ENCODE assay signal across 7 mouse cellular contexts in the genomic region with DNA sequence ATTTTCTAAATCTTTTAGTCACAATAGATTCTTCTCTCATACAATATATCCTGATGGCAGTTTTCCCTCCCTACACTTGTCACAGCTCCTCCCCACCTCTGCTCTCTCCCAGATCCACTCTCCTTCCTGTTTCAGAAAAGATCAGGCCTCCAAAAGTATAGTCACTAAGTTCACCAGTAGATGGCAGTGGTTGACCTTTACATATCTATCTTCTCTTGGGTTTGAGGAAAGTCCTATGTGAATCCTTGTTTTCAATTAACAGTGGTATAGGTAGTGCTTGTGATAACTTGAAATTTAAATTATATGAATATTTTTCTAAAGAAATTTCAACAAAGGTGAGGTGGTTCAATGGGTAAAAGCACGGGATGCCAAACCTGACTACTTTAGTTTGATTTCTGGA. TPM values are rescaled to one million over a fixed set of nuclear protein-coding genes. Genes with fewer than 3 reads are reported as not detected.
A peak's percentile ranks its signal among the peaks of the same experiment; 100 is the strongest.
DNase-seq lines count a peak whose midpoint lies in the region.

No protein-coding gene starts in this region.

- DNase-seq in left cerebral cortex, adult 11 months (ENCODE audit: low spot score) = peak; percentile 10
- DNase-seq in left cerebral cortex, adult 8-10 months (ENCODE audit: low spot score in 2 of 2) = no peak
- DNase-seq in MEL-GATA-1-ER (ENCODE audit: extremely low read depth, low read depth) = peak; percentile 51
- peak; percentile 1 for DNase-seq in c-Kit-positive CD71-positive TER-119-positive erythroid progenitor cells, embryonic 14.5 days (ENCODE audit: low spot score)
- peak; percentile 14 for DNase-seq in kidney, postnatal 14 days
- no peak for DNase-seq in urinary bladder, postnatal 4 days (ENCODE audit: low spot score in 2 of 2)
- no peak for DNase-seq in right cerebral cortex, postnatal 25 days

RNA-seq across cellular contexts. Expression of gene 2010106E10Rik, which starts 29.7 kb away (rescaled TPM):
- not detected for total RNA-seq in left cerebral cortex, adult 8-10 months (2022)

Comparison
In these comparisons a context has a peak if more than half of its experiments do, and no peak if none do; other contexts are left out.
1. DNase-seq: peak in left cerebral cortex, adult 11 months (single experiment), MEL-GATA-1-ER (single experiment), c-Kit-positive CD71-positive TER-119-positive erythroid progenitor cells, embryonic 14.5 days (single experiment) and kidney, postnatal 14 days (single experiment); none in left cerebral cortex, adult 8-10 months (0 of 2), urinary bladder, postnatal 4 days (0 of 2) and right cerebral cortex, postnatal 25 days (single experiment).